Mouse (Mus musculus) lung, postnatal 10 days (tissue): ENCODE measurements around the gene Nnat.

ENCODE experiments used
- DNase-seq: peaks from one replicate; pipeline ENCODE4 v3.0.0; 2021

The Nnat gene

GRCm38 (mm10) chr2:157559858-157560257 is at the start of gene Nnat:
Gene Nnat (plus strand): TSS chr2:157560078.
- peak; percentile 45 for DNase-seq

- no peak for DNase-seq
These were observed 47.0 kb upstream of the Nnat start for GRCm38 (mm10) chr2:157512859-157513258.

- peak; percentile 15 for DNase-seq
These were observed 46.1 kb upstream of the Nnat start for GRCm38 (mm10) chr2:157513737-157514208.

GRCm38 (mm10) chr2:157514353-157514752 is 45.5 kb upstream of the Nnat start:
- no peak for DNase-seq

GRCm38 (mm10) chr2:157517526-157517925 is 42.4 kb upstream of the Nnat start:
- DNase-seq = no peak

DNA sequence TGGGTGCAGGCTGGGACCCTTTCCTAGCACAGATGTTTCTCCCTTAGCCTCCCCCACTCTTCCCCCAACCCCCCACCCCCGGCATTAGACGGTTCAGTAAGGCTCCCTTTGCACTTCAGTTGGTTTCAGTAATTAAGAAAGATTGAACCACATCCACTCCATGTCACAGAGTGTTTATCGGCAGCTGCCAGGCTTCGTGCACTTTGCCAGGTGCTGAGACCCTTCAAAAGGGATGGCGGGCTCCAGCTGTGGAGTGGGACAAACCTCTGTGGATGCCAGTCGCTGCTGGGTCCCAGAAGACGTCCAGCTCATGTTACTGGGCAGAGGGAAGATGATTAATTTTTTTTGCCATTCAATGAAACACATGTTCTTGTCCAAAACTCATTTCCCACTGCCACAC is 41.4 kb upstream of the Nnat start:
- DNase-seq = no peak

DNA sequence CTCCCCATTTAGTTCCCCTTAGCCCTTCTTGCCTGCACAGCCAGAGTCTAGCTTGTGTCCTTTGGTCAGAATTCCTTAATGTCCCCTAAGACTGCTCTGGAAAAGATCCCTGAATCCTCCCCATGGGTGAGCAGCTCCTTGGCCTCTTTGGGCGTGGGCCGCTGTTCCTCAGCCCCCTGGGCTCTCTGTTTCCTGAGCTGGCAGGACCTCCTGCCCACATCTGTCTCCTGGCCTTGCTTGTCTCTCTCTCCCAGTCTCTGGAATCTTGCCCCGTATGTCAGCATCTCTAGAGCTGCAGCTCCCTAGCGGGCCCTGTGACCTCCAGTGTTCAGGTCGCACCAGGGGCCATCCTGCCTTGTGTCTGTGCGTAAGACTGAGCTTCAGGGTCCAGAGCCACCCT is 40.4 kb upstream of the Nnat start:
- no peak for DNase-seq

GRCm38 (mm10) chr2:157520496-157520895 is 39.4 kb upstream of the Nnat start:
- no peak for DNase-seq

DNA sequence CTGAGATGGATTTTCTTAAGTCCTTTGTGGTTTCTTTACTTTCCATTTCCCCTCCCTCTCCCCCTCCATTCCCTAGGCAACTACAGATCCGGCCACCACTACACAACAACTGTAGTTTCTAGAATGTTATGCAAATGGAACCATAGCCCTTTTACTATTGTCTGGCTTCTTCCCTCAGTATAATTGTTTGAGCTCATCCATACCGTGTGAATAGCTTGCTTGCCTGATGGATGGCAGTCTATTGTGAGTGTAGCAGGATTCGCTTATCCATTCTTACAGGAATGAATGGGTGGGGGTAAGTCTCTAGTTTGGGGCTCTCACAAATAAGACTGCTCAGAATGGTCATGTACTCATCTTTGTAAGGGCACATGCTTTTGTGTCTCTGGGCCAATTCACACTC is 37.3 kb upstream of the Nnat start:
- no peak for DNase-seq

DNA sequence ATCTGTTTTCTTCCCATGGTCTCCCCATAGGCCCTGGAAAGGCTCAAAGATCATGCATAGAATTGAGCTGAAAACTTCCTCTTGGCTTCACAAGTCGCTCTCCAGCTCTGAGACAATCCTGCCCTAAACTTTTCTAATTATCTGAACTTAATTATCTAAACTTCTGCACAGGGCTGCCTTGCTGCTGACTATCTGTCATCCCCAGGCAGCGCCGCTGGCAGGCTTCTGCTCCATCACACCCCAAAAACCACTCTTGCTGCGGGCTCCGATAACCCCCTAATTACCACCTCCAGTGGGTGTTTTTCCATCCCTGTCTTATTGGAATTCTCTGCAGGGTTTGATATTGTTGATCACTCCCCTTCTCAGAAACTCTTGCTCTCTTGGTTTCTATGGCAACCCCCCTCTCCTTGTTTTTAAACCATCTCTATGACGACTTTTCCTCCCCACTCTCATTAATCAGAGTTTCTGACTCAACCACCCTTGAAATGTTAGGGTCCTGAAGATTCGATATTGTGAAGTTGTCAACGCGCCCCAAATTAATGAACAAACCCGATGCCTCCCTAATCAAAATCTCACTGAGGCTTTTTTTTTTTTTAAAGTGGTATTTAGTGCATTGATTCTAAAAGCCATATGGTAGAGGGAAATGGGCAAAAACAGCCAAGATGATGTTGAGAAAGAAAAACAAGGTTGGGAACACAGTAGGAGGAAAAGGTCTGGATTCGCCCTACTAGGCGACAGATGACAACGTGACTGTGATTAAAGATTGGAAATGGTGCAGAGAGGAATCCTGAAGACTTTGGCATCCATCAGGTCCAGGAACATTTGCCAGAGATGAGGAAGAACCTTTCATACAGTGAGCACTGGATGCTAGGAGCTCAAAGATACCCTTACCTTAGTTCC is 29.6 kb upstream of the Nnat start:
- no peak for DNase-seq

DNA sequence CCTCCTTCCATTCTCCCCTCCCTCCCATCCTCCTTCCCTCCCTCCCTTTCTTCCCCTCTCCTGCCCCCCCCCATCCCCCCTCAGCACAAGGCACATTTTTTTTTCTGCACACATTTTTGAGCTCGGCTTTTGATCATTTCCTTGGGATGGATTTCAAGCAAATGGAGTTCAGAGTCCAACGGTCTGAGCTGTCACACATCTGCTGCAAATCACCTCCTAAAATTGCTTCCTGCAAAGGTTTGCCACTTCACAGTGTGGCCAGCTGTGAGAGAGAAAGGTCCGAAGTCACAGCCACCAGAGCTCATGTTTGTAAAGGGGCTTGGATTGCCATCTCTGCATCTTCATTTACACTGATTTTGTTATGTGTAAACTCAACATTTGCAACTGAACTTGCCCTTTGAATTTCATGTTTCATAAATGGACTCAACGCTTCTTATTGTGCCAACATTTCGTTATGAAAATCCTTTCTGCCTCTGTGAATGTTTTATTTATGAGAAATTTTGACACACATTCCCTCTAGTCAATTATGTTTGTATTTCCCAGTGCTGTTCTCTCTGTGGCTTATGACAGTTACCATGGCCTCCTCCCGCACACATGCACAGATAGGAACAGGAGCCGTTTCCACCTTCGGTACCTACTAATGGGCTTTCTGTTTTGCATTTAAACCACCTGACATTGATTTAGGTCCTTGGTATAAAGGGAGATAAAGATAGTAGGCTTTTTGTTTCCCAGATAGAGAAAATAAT is 28.0 kb upstream of the Nnat start:
- DNase-seq = no peak

GRCm38 (mm10) chr2:157534163-157534562 is 25.7 kb upstream of the Nnat start:
- no peak for DNase-seq

- DNase-seq = no peak
These were observed 23.3 kb upstream of the Nnat start for GRCm38 (mm10) chr2:157536476-157537081.

GRCm38 (mm10) chr2:157537118-157537517 is 22.8 kb upstream of the Nnat start:
- no peak for DNase-seq

DNA sequence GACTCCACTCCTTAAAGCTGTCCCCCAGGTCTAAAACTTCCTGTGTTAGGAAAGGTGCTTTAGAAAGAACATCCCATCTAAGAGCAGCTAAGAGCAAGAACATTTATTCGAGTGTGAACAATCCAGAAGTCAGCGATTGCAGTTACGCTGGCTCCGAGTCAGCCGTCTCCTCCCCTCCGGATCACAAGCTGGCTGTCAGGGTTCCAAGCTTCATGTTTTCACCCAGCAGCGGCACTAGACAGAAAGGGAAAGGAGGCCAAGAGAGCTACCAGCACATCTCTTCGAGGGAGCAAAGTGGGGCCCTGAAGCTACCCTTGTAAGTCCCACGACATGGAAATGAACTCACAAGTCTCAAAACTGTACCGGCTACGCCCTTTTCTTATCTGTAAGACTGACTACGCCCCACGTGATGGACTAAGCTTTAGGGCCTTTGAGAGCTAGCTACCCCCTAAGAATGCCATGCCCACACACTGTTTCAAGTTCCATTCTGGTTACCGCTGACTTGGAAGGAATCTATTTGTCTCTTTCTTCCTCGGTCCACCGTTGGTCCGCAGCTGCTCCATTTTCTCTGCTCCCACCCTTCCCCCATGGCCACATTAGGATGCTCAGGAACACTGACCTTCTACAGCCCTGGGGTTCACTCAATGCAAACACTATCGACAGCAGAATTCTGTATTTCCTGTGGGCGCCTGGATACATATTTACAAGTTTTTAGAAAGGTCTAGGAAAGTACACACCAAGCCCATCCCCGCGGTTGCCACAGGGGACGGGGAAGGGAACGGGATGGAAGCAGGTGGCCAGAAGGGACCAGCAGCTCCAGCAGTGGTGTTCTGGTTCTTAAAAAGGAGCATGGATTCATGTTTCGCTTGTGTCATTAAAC is 19.6 kb upstream of the Nnat start:
- peak; percentile 77 for DNase-seq

DNA sequence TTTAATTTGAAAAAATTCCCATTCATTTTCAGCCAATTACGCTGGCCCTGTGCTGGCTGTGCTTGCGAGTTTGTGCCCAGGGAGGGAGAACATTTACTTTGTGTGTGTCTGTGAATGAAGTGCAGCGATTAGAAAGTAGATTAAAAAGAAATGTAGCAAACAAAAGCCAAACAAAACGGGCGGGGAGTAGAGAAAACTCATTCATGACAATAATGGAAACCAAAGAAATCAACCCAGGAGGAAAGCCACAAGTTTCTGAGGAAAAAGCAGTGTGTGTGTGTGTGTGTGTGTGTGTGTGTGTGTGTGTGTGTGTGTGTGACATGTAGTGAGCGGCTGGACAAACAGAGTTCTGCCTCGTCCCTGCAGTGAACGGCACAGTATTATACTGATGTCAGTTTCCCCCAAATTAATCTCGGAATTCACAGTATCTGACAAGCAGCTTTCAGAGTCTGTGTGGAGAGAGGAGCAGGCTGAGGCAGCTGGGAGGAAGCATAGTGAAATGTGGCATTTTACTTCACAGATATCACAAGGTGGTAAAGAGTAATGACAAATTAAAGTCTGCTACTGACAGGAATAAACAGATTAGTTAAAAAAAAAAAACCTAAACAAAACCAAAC is 18.8 kb upstream of the Nnat start:
- no peak for DNase-seq

- no peak for DNase-seq
These were observed 18.2 kb upstream of the Nnat start for GRCm38 (mm10) chr2:157541631-157542030.

- DNase-seq = no peak
These were observed 17.5 kb upstream of the Nnat start for GRCm38 (mm10) chr2:157542415-157542814.

DNA sequence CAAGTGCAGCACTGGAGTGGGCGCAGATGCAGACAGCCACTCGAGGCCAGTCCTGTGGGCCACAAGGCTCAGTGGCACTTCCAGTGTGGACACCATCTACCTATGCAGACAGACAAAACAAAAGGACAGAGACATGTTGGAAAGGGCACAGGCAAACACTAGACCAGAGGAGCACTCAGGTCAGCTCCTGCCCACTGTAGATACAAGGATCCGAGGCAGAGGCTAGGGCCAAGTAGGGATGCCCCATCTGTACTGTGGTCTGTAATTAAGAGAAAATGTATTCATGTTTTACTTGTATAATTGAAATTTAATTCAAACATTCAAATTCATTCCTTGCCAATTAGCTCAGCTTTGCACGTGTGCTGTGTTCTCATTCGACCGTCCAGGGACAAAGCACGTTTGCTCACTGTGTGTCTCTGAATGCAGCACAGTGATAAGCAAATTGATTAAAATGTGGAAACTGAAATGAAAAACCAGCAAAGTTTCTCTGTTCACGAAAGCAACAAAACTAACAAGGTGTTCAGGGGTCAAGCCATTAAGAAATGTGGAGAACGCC is 15.5 kb upstream of the Nnat start:
- DNase-seq = no peak

DNA sequence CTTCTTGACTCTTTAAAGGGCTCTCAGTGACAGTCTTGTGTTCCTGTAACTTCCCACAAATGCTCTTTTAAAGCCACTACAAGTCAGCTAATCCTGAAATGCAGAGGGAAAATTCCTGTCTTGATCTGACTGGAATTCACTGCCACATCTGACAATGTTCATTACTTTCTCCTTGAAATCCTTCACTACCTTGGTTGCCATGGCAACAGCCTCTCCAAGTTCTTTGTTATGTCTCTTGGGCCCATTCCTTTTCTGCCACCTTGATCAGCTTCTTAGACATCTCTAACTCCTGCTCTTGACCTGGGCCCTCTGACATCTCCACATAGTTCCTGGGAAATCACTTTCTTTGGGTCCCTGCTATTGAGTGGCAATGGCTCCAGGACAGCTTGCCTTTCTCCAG is 13.2 kb upstream of the Nnat start:
- no peak for DNase-seq

DNA sequence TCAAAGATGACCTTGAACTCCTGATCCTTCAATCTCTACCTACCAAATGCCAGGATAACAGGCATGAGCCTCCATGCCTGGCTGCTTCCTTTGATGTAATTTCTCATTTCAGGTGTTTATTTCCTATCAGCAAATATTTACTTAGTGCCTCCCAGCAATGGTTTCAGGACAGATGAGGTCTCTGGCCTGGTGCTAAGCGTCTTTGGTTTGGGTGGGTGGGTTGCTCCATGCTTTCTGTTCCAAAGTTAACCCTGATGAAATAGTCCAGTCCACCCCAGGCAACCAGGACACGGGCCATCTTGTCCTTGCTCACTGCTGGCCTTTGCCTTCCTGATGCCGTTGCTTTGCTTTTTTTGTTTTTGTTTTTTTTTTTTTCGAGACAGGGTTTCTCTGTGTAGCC is 9.6 kb upstream of the Nnat start:
- no peak for DNase-seq
